Mouse (Mus musculus) forebrain, embryonic 16.5 days (tissue): ENCODE data around the gene Hsf5. TPM values are rescaled to one million over a fixed set of nuclear protein-coding genes. Genes with fewer than 3 reads are reported as not detected.

Experiments
- ATAC-seq: fragments of 200-750 bp; cut with Nextera tagmentation; 2 replicates; pipeline ENCODE4 v1.8.0; 2017; ENCODE audit warnings: mild to moderate bottlenecking, moderate library complexity
- H3K27ac ChIP-seq: fragments of 300-500 bp; sonication (generic); 2 replicates; pipeline ENCODE4 v1.5.1; 2014; ENCODE audit warnings: low read length, control low read depth
- H3K27me3 ChIP-seq: fragments of 300-500 bp; sonication (generic); replicated peaks from 2 replicates; pipeline ENCODE4 v1.6.1; 2014; ENCODE audit warnings: low read length; ENCODE audit not compliant: control insufficient read depth, insufficient read depth
- H3K36me3 ChIP-seq: fragments of 300-500 bp; sonication (generic); 2 replicates; pipeline ENCODE4 v1.6.1; 2014; ENCODE audit not compliant: control insufficient read depth, insufficient read depth
- H3K4me1 ChIP-seq: fragments of 300-500 bp; sonication (generic); replicated peaks from 2 replicates; pipeline ENCODE4 v1.6.1; 2014; ENCODE audit warnings: low read length; ENCODE audit not compliant: control insufficient read depth, insufficient read depth
- H3K4me2 ChIP-seq: fragments of 300-500 bp; sonication (generic); 2 replicates; pipeline ENCODE4 v1.6.1; 2014; ENCODE audit warnings: mild to moderate bottlenecking, low read length, control low read depth
- H3K4me3 ChIP-seq: fragments of 300-500 bp; sonication (generic); replicated peaks from 2 replicates; pipeline ENCODE4 v1.5.1; 2014; ENCODE audit warnings: mild to moderate bottlenecking, low read length, control low read depth
- H3K9ac ChIP-seq: fragments of 300-500 bp; sonication (generic); replicated peaks from 2 replicates; pipeline ENCODE4 v1.6.1; 2014; ENCODE audit warnings: low read depth, low read length, control low read depth
- H3K9me3 ChIP-seq: fragments of 300-500 bp; sonication (generic); 2 replicates; pipeline ENCODE4 v1.6.1; 2016; ENCODE audit warnings: low read length; ENCODE audit not compliant: control insufficient read depth
- WGBS: fragments of 180-500 bp; shearing (Covaris S2); extraction: QIAGEN DNeasy Blood & Tissue Kit; methylation state at CpG from one replicate; pipeline ENCODE4 v1.1.7; 2014; 5-methylcytosine and 5-hydroxymethylcytosine counted together
- polyA plus RNA-seq: library from polyadenylated mRNA; unstranded; fragments of >200 nt; fragmentation: Nextera tagmentation; extraction: Ambion mirVana; gene quantifications from 2 replicates; pipeline ENCODE4 v1.2.1, GENCODE M21; 2015

The Hsf5 gene
- polyA plus RNA-seq, 1 experiment from 2014 or later = 0.46 TPM

DNA sequence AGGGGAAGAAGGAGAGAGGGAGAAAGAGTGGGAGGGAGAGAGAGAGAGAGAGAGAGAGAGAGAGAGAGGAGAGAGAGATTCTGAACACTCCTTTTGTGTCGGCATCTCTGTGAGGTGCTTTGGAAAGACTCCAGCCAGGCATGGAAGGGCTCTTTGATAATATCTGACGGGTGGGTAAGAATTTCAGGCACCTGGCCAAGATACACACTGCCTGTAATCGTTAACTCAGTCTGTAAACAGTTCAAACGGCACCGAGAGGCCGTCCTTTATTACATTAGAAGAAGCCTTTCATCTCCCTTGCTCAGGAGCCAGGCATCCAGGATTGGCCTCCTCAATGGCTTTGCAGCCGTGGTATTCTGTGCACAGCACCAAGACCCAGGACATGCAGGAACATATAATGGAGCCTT lies 72.4 kb downstream of the Hsf5 start:
- Histone ChIP-seq H3K9ac (no peak overlapping the region), H3K9me3 (no peaks in the 10 kb centered on the region), H3K4me1 (peaks cover 7% of the 10 kb centered on the region), H3K36me3 (no peaks in the 10 kb centered on the region), H3K4me3 (no peak overlapping the region), H3K27ac (no peak overlapping the region), H3K4me2 (no peak overlapping the region), H3K27me3 (no peaks in the 10 kb centered on the region)
- WGBS = 7% methylated on average over 7 of the region's 7 CpGs
- no peak for ATAC-seq

DNA sequence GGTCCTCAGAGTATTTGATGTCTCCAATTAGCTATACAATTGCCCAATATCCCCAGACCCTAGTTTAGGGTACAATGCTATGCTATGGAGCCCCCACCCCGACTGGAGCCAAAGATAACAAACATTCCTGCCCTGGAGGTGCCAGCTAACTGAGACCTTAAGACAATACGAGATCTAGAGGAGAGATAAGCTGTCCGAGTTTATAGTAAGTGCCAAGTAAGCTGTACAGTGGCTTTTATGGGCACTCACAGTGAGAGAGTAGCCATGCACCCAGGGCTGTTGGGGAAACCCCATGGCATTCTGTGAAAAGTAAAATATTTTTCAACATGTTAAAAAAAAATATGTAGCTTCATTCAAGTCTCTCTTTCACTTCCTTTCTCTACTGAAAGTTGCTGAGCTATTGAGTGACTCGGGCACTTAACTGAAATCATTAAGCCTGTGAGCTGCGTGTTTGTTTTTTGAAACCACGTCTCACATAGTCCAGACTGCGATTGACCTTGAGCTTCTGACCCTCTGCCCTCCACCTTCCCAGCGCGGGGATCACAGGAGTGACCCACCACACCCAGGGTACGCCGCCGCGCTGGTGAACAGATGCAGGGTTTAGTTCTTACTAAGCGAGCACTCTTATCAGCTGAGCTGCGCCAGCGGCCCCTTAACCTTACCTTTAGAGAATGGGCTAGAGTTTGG lies 73.2 kb downstream of the Hsf5 start:
- Histone ChIP-seq H3K4me1 (peaks cover 7% of the 10 kb centered on the region), H3K36me3 (no peaks in the 10 kb centered on the region), H3K4me3 (no peak overlapping the region), H3K27me3 (no peaks in the 10 kb centered on the region), H3K4me2 (no peak overlapping the region), H3K27ac (no peak overlapping the region), H3K9me3 (no peaks in the 10 kb centered on the region), H3K9ac (no peak overlapping the region)
- WGBS = 69% methylated on average over 16 of the region's 16 CpGs
- ATAC-seq = no peak

- Histone ChIP-seq H3K4me1 (no peaks in the 10 kb centered on the region), H3K4me3 (no peak overlapping the region), H3K4me2 (no peak overlapping the region), H3K27me3 (no peaks in the 10 kb centered on the region), H3K27ac (no peak overlapping the region), H3K9ac (no peak overlapping the region), H3K36me3 (no peaks in the 10 kb centered on the region), H3K9me3 (no peaks in the 10 kb centered on the region)
- WGBS = 86% methylated on average over 14 of the region's 14 CpGs
- no peak for ATAC-seq
These were observed 80.2 kb downstream of the Hsf5 start for GRCm38 (mm10) chr11:87697131-87697682.

DNA sequence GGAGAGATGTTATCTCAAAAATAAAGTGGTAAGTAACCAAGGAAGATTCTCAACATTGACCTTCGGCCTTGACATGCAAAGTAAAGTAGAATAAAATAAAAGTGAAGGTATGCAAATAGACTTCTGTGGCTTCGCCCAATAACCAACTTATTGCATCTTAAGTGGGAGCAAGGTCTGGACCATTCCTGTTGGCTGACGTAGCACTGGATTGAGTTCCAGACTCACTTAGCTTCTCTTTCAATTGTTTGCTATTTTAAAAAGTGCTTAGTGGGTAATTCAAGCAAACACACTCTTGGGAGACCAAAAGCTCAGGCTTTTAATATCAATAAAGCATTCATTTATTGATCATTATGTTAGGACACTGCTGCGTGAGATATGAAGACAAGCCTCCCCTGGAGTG lies 81.2 kb downstream of the Hsf5 start:
- no peaks in the 10 kb centered on the region for H3K27me3 ChIP-seq
- no peak overlapping the region for H3K9ac ChIP-seq
- H3K27ac ChIP-seq = no peak overlapping the region
- 89% methylated on average over 4 of the region's 4 CpGs for WGBS
- H3K4me1 ChIP-seq = no peaks in the 10 kb centered on the region
- ATAC-seq = no peak
- H3K4me2 ChIP-seq = no peak overlapping the region
- no peaks in the 10 kb centered on the region for H3K36me3 ChIP-seq
- no peak overlapping the region for H3K4me3 ChIP-seq
- no peaks in the 10 kb centered on the region for H3K9me3 ChIP-seq

GRCm38 (mm10) chr11:87701108-87701507 lies 84.1 kb downstream of the Hsf5 start:
- no peak overlapping the region for H3K4me2 ChIP-seq
- no peaks in the 10 kb centered on the region for H3K4me1 ChIP-seq
- no peak for ATAC-seq
- no peaks in the 10 kb centered on the region for H3K36me3 ChIP-seq
- H3K9ac ChIP-seq = no peak overlapping the region
- no peak overlapping the region for H3K4me3 ChIP-seq
- WGBS = 81% methylated on average over 6 of the region's 6 CpGs
- H3K27ac ChIP-seq = no peak overlapping the region
- H3K27me3 ChIP-seq = no peaks in the 10 kb centered on the region
- no peaks in the 10 kb centered on the region for H3K9me3 ChIP-seq

DNA sequence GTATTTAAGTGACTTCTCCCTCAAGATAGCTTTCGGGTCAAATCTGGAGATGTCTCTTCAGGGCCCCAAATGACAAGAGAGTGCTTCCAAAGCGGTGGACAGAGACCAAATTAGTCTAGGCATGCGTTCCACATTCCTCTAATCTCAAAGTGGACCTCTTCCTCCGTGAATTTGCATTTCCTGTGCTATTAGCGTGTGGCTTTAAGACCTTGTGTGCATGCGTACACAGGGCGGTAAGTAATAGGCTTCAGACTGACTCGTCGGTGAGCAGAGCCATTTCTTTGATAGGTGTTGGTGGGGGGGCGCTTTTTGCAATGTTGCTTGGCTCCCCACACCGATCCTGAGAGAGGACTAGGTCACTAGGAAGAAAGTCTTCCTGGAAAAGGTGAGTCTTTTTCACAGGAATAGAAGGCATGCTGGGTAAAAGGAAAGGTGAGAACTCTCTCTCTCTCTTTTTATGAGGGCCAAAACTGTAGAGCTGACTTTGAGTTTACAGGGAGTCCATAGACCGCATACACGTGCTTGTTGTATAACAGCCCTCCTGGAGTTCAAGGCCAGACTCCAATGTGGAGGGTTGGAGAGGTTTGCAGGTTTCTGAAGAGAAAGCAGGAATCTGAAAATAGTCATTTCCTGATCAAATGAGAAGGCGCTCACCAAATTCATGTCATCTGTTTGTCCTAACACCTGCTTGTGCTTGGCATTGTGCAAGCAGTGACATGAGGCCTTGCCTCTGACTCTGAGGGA lies 85.1 kb downstream of the Hsf5 start:
- 86% methylated on average over 14 of the region's 14 CpGs for WGBS
- no peak overlapping the region for H3K27ac ChIP-seq
- no peak overlapping the region for H3K4me3 ChIP-seq
- no peak overlapping the region for H3K4me2 ChIP-seq
- H3K9me3 ChIP-seq = no peaks in the 10 kb centered on the region
- no peaks in the 10 kb centered on the region for H3K36me3 ChIP-seq
- ATAC-seq = no peak
- H3K27me3 ChIP-seq = no peaks in the 10 kb centered on the region
- H3K4me1 ChIP-seq = no peaks in the 10 kb centered on the region
- H3K9ac ChIP-seq = no peak overlapping the region

DNA sequence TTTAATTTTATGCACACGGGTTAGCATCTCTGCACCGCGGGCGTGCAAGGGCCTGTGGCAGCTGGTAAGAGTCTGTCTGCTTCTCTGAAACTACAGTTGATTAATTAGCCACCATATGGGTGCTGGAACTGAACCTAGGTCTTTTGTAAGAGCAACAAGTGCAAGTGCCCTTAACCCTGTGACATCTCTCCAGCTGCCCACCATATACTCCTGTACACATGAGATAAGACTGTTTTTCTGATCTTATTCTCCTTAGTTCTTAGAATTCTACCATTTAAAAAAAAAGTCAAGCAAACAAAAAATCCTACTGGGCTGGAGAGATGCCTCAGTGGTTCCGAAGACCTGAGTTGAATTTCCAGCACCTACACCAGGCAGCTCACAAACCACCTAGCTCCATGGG lies 86.7 kb downstream of the Hsf5 start:
- Histone ChIP-seq H3K4me3 (no peak overlapping the region), H3K4me1 (no peaks in the 10 kb centered on the region), H3K27me3 (no peaks in the 10 kb centered on the region), H3K9ac (no peak overlapping the region), H3K4me2 (no peak overlapping the region), H3K9me3 (no peaks in the 10 kb centered on the region), H3K36me3 (no peaks in the 10 kb centered on the region), H3K27ac (no peak overlapping the region)
- 86% methylated on average over 5 of the region's 5 CpGs for WGBS
- ATAC-seq = no peak

DNA sequence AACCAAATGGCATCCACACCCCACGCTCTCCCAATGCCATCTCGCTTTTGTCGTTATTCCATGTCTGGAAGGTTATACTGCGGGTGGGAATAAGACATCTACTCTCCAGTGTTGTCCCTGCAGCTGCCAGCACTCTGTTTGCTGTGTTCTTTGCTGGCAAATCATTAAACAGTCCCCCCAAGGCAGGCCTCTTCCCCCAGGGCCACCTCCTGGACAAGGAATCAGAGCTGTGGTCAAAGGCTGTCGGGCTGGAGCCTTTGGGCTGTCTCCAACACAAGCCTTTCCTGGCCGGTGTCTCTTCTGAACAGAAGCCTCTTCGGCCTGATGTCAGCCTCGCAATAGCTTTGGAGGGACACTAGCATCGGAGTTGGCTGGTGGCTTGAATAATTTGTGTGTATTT lies 87.3 kb downstream of the Hsf5 start:
- no peaks in the 10 kb centered on the region for H3K36me3 ChIP-seq
- ATAC-seq = no peak
- H3K27me3 ChIP-seq = no peaks in the 10 kb centered on the region
- WGBS = 87% methylated on average over 9 of the region's 9 CpGs
- H3K9ac ChIP-seq = no peak overlapping the region
- no peaks in the 10 kb centered on the region for H3K9me3 ChIP-seq
- no peaks in the 10 kb centered on the region for H3K4me1 ChIP-seq
- no peak overlapping the region for H3K27ac ChIP-seq
- no peak overlapping the region for H3K4me2 ChIP-seq
- no peak overlapping the region for H3K4me3 ChIP-seq

DNA sequence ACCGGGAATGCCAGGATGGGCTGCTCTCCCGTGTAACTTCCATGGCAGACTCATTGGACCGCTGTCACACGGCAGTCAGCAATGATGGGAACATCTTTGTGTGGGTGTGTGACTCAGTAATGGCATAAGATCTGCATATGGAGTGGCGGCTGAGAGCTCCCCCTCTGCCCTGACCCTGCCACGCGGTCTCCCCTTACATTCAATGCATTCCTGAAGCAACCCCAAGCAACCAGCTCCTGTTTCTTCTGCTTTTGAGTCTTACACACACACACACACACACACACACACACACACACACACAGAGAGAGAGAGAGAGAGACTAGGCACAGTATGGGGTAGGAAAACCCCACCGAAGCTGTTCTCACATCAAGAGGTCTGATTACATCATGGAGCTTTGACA lies 90.6 kb downstream of the Hsf5 start:
- H3K4me1 ChIP-seq = peaks cover 8% of the 10 kb centered on the region
- H3K27me3 ChIP-seq = peaks cover 3% of the 10 kb centered on the region; the same call in 1 of the 2 replicates
- H3K4me2 ChIP-seq = no peak overlapping the region
- H3K27ac ChIP-seq = no peak overlapping the region
- no peak overlapping the region for H3K4me3 ChIP-seq
- H3K36me3 ChIP-seq = no peaks in the 10 kb centered on the region
- no peaks in the 10 kb centered on the region for H3K9me3 ChIP-seq
- H3K9ac ChIP-seq = no peak overlapping the region
- WGBS = 29% methylated on average over 8 of the region's 8 CpGs
- ATAC-seq = no peak
